Mouse (Mus musculus) testis, adult 2 months (tissue): Measurements from ENCODE around the gene Capn5. TPM values are rescaled to one million over a fixed set of nuclear protein-coding genes. Genes with fewer than 3 reads are reported as not detected.

Experiments used
- H3K27ac ChIP-seq: fragments of 200-500 bp; 2 replicates; pipeline ENCODE4 v1.5.1; 2012; ENCODE audit warnings: low read depth, low read length; ENCODE audit not compliant: control insufficient read depth, insufficient read depth
- H3K27me3 ChIP-seq: fragments of 200-500 bp; 2 replicates; pipeline ENCODE4 v1.6.1; 2012; ENCODE audit warnings: mild to moderate bottlenecking, low read length, moderate library complexity; ENCODE audit not compliant: control insufficient read depth, insufficient read depth
- H3K36me3 ChIP-seq: fragments of 200-500 bp; 2 replicates; pipeline ENCODE4 v1.6.1; 2012; ENCODE audit warnings: mild to moderate bottlenecking, low read length; ENCODE audit not compliant: control insufficient read depth, insufficient read depth
- H3K4me1 ChIP-seq: fragments of 200-500 bp; 2 replicates; pipeline ENCODE4 v1.6.1; 2012; ENCODE audit warnings: low read length; ENCODE audit not compliant: control insufficient read depth, insufficient read depth
- H3K4me3 ChIP-seq: fragments of 200-500 bp; 2 replicates; pipeline ENCODE4 v1.5.1; 2012; ENCODE audit warnings: low read depth, mild to moderate bottlenecking, low read length, moderate library complexity, mixed read lengths; ENCODE audit not compliant: control insufficient read depth
- CTCF ChIP-seq: fragments of 200-500 bp; IDR thresholded peaks from 2 replicates; pipeline ENCODE4 v1.5.1; 2012; ENCODE audit warnings: low read depth, mild to moderate bottlenecking, inconsistent platforms, low read length, moderate library complexity; ENCODE audit not compliant: control insufficient read depth, insufficient read depth, insufficient replicate concordance
- POLR2A ChIP-seq: fragments of 200-500 bp; IDR thresholded peaks from 2 replicates; pipeline ENCODE4 v1.6.1; 2012; ENCODE audit warnings: low read depth, mild to moderate bottlenecking, inconsistent platforms, low read length, moderate library complexity; ENCODE audit not compliant: control insufficient read depth
- polyA plus RNA-seq: library from polyadenylated mRNA; depleted of rRNA; stranded (reverse); fragments of >200 nt; gene quantifications from 2 replicates; pipeline ENCODE4 v1.2.3, GENCODE M21; 2012

Gene Capn5
- polyA plus RNA-seq, 1 experiment, result 0.85 TPM

- TF ChIP-seq CTCF (peak; percentile 71; the same call in 1 of the 2 replicates), POLR2A (no peak)
- Histone ChIP-seq H3K4me1 (peaks cover 7% of the 10 kb centered on the region), H3K36me3 (no peaks in the 10 kb centered on the region), H3K27me3 (no peaks in the 10 kb centered on the region), H3K27ac (no peak overlapping the region), H3K4me3 (peak overlapping the region; percentile 49)
Observed at GRCm38 (mm10) chr7:98120325-98120724, 57.7 kb downstream of the Capn5 start.

- TF ChIP-seq POLR2A (no peak), CTCF (no peak)
- no peaks in the 10 kb centered on the region for H3K36me3 ChIP-seq
- peaks cover 7% of the 10 kb centered on the region for H3K4me1 ChIP-seq
- no peak overlapping the region for H3K27ac ChIP-seq
- no peak overlapping the region for H3K4me3 ChIP-seq
- no peaks in the 10 kb centered on the region for H3K27me3 ChIP-seq
Observed at GRCm38 (mm10) chr7:98119961-98120232, 58.2 kb downstream of the Capn5 start.

- TF ChIP-seq CTCF, result no peak
- peak; percentile 16; the same call in 1 of the 2 replicates for TF ChIP-seq POLR2A
- Histone ChIP-seq H3K4me1 (peaks cover 8% of the 10 kb centered on the region), H3K27ac (peak within 1 kb of the TSS; percentile 31; the same call in 1 of the 2 replicates), H3K36me3 (no peaks in the 10 kb centered on the region), H3K27me3 (no peaks in the 10 kb centered on the region), H3K4me3 (peak within 1 kb of the TSS; percentile 49)
Observed at GRCm38 (mm10) chr7:98119179-98119960, 58.7 kb downstream of the Capn5 start, which contains the start of gene Myo7a. Gene Myo7a, minus strand, starts transcription at chr7:98119524.

- H3K4me3 ChIP-seq, result no peak overlapping the region
- H3K36me3 ChIP-seq, result no peaks in the 10 kb centered on the region
- H3K4me1 ChIP-seq, result peaks cover 7% of the 10 kb centered on the region
- peak overlapping the region; percentile 12; the same call in 1 of the 2 replicates for H3K27ac ChIP-seq
- H3K27me3 ChIP-seq, result no peaks in the 10 kb centered on the region
- TF ChIP-seq POLR2A (0 out of 2 replicates have a peak, but pooled peaks have one; percentile 11), CTCF (no peak)
Observed at GRCm38 (mm10) chr7:98117012-98117660, 60.9 kb downstream of the Capn5 start.

- no peaks in the 10 kb centered on the region for H3K27me3 ChIP-seq
- peaks cover 6% of the 10 kb centered on the region for H3K4me1 ChIP-seq
- H3K4me3 ChIP-seq, result no peak overlapping the region
- H3K36me3 ChIP-seq, result no peaks in the 10 kb centered on the region
- TF ChIP-seq POLR2A, result no peak
- TF ChIP-seq CTCF, result no peak
- H3K27ac ChIP-seq, result peak overlapping the region; percentile 62
Observed at GRCm38 (mm10) chr7:98114656-98115055, 63.4 kb downstream of the Capn5 start.

GRCm38 (mm10) chr7:98111233-98111632, 66.8 kb downstream of the Capn5 start:
- H3K27ac ChIP-seq, result peak overlapping the region; percentile 50; the same call in 1 of the 2 replicates
- no peak for TF ChIP-seq POLR2A
- TF ChIP-seq CTCF, result no peak
- H3K27me3 ChIP-seq, result no peaks in the 10 kb centered on the region

GRCm38 (mm10) chr7:98109771-98110170, 68.3 kb downstream of the Capn5 start:
- no peak for TF ChIP-seq CTCF
- no peak for TF ChIP-seq POLR2A

More at GRCm38 (mm10) chr7:98111233-98111632, 66.8 kb downstream of the Capn5 start:
- H3K36me3 ChIP-seq, result no peaks in the 10 kb centered on the region
- H3K4me1 ChIP-seq, result peaks cover 6% of the 10 kb centered on the region
- peak overlapping the region; percentile 52 for H3K4me3 ChIP-seq

More at GRCm38 (mm10) chr7:98109771-98110170, 68.3 kb downstream of the Capn5 start:
- Histone ChIP-seq H3K4me1 (peaks cover 6% of the 10 kb centered on the region), H3K27me3 (no peaks in the 10 kb centered on the region), H3K36me3 (no peaks in the 10 kb centered on the region), H3K27ac (no peak overlapping the region), H3K4me3 (no peak overlapping the region)
